Mouse (Mus musculus) left cerebral cortex, adult 8-10 months (tissue): Measurements from ENCODE around the gene Syt14. TPM values are rescaled to one million over a fixed set of nuclear protein-coding genes. Genes with fewer than 3 reads are reported as not detected.

ENCODE experiments used
- DNase-seq, 2 experiments: peaks; one replicate each; pipeline ENCODE4 v3.0.0; 2022; ENCODE audit warnings: low spot score in 2 of 2
- total RNA-seq, 4 experiments: library from RNA; stranded (reverse); gene quantifications; 2 replicates each; pipeline ENCODE4 v1.2.4; 2022

Gene Syt14
- total RNA-seq, 4 experiments from 2014 or later: 23.4 to 27.9 (median 25.8) TPM

- no peak for DNase-seq
These were observed 42.1 kb downstream of the Syt14 start for GRCm38 (mm10) chr1:192993491-192993890.

- no peak for DNase-seq
These were observed 48.4 kb downstream of the Syt14 start for GRCm38 (mm10) chr1:192987203-192987602.

GRCm38 (mm10) chr1:192986481-192986880 is 49.1 kb downstream of the Syt14 start:
- no peak for DNase-seq

- DNase-seq: no peak
These were observed 51.2 kb downstream of the Syt14 start for GRCm38 (mm10) chr1:192984333-192984732.

- no peak for DNase-seq
These were observed 53.9 kb downstream of the Syt14 start for GRCm38 (mm10) chr1:192981658-192982057.

- no peak for DNase-seq
These were observed 54.5 kb downstream of the Syt14 start for GRCm38 (mm10) chr1:192981120-192981519.

- DNase-seq: no peak
These were observed 73.3 kb downstream of the Syt14 start for GRCm38 (mm10) chr1:192962323-192962722.

GRCm38 (mm10) chr1:192947839-192948173 is 87.8 kb downstream of the Syt14 start:
- DNase-seq: no peak

- no peak for DNase-seq
These were observed 88.3 kb downstream of the Syt14 start for GRCm38 (mm10) chr1:192947170-192947838.

GRCm38 (mm10) chr1:192939033-192939432 is 96.5 kb downstream of the Syt14 start:
- DNase-seq: no peak

- DNase-seq: no peak
These were observed 97.6 kb downstream of the Syt14 start for GRCm38 (mm10) chr1:192937956-192938355.

GRCm38 (mm10) chr1:192931797-192932196 is 103.8 kb downstream of the Syt14 start:
- no peak for DNase-seq

- DNase-seq: no peak
These were observed 123.4 kb downstream of the Syt14 start for GRCm38 (mm10) chr1:192912101-192912728.

- DNase-seq: no peak
These were observed 134.1 kb downstream of the Syt14 start for GRCm38 (mm10) chr1:192901516-192901915.

- no peak for DNase-seq
These were observed 134.7 kb downstream of the Syt14 start for GRCm38 (mm10) chr1:192900913-192901312.

GRCm38 (mm10) chr1:192898742-192899141 is 136.8 kb downstream of the Syt14 start:
- DNase-seq: no peak

- DNase-seq: no peak
These were observed 138.4 kb downstream of the Syt14 start for GRCm38 (mm10) chr1:192897218-192897617.

- no peak for DNase-seq
These were observed 139.5 kb downstream of the Syt14 start for GRCm38 (mm10) chr1:192896076-192896475.

GRCm38 (mm10) chr1:192890716-192891115 is 144.9 kb downstream of the Syt14 start:
- no peak for DNase-seq

GRCm38 (mm10) chr1:192882617-192883295 is 152.8 kb downstream of the Syt14 start:
- DNase-seq: no peak

GRCm38 (mm10) chr1:192880130-192880529 is 155.4 kb downstream of the Syt14 start:
- no peak for DNase-seq

GRCm38 (mm10) chr1:192879086-192879580 is 156.4 kb downstream of the Syt14 start:
- no peak for DNase-seq
